Mouse (Mus musculus) thymus, postnatal 14 days (tissue): ENCODE measurements around the gene St13.

Experiments
- DNase-seq: peaks from one replicate; pipeline ENCODE4 v3.0.0; 2021

St13 gene

DNA sequence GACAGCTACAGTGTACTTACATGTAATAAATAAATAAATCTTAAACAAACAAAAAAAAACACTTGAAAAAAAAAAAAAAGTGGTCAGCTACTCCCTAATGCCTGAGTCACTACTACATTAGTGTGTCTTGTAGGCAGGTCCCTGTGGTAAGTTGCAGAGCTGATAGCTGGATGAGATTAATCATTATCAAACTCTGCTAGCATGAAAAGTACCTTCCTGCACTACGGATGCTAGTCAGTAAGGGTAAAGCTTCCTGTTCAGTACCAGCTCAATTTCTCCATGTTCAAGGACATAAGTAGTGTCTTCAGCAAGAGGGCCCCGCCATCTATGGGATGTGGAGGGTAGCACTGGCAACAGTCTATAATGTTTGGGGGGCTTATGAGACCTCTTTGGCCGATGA is 85.9 kb downstream of the St13 start:
- DNase-seq, result no peak
